9 mouse cellular contexts compared by ENCODE assay signal in the genomic region with DNA sequence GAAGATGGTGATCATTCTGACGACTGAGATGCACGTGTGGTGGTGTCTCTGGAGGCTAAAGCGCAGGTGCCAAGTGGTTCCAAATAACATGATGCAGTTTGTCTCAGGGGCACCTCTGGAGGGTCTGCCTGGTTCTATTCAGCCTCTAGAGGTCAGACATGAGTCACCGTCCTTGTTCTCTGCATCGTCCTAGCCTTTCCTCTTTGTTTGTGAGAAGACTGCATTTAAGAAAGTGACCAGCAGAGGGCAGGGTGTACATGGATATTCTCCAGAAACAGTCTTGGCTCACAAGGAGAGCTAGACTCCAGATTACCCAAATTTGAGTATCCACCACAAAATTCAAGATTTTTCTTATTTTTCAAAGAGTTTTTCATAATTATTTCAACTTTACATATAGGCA. TPM values are rescaled to one million over a fixed set of nuclear protein-coding genes. Genes with fewer than 3 reads are reported as not detected.
DNase-seq lines count a peak whose midpoint lies in the region; ATAC-seq lines count a peak whose summit lies in the region.
"Had no signal": no experiment of that assay in that cellular context is flagged by ENCODE, and none has a peak within 500 bp of the region (broad histone marks: within the 10 kb centered on the region; RNA-seq: fewer than 3 reads in every experiment).

No protein-coding gene starts in this region.

- H3K9ac ChIP-seq in heart, embryonic 11.5 days (ENCODE audit: low read depth, low read length): no peak overlapping the region

- no peaks in the 10 kb centered on the region for H3K27me3 ChIP-seq in heart, embryonic 11.5 days (ENCODE audit: control insufficient read depth, insufficient read depth, low read length)

- H3K9me3 ChIP-seq in heart, embryonic 11.5 days (replicated peaks; ENCODE audit: control insufficient read depth, low read length): no peaks in the 10 kb centered on the region

- no peak overlapping the region for H3K4me2 ChIP-seq in heart, embryonic 11.5 days

- no peak overlapping the region for H3K4me3 ChIP-seq in heart, embryonic 11.5 days (ENCODE audit: low read depth, low read length)

- no peak overlapping the region for H3K27ac ChIP-seq in heart, embryonic 11.5 days (ENCODE audit: low read depth, low read length)

- ATAC-seq in heart, embryonic 11.5 days (replicated peaks; ENCODE audit: insufficient number of reproducible peaks, low FRiP score, low TSS enrichment): no peak
- ATAC-seq in activated CD4-positive, CD25-positive, alpha-beta regulatory T cell, adult 4 months: no peak

- H3K4me1 ChIP-seq in heart, embryonic 11.5 days (ENCODE audit: control insufficient read depth, insufficient read depth, low read length): no peaks in the 10 kb centered on the region

- no peaks in the 10 kb centered on the region for H3K36me3 ChIP-seq in heart, embryonic 11.5 days (ENCODE audit: control insufficient read depth, insufficient read depth, low read length)

- WGBS in heart, embryonic 11.5 days (ENCODE audit: insufficient replicate concordance): 50% methylated on average over 5 of the region's 5 CpGs

- peak; percentile 27 for DNase-seq in heart, postnatal 4 days
- DNase-seq in 3T3-L1 (ENCODE audit: low read depth, low spot score) (peak; percentile 87), NIH3T3 (ENCODE audit: low read depth) (peak; percentile 70)
- DNase-seq in embryo, embryonic 10.5 days (ENCODE audit: low spot score): peak; percentile 9
- peak; percentile 8 to 63 for DNase-seq in layer of hippocampus, postnatal 25 days (ENCODE audit: extremely low spot score in 1 of 2, low spot score in 1 of 2)
- peak; percentile 3 for DNase-seq in testis, postnatal 14 days (ENCODE audit: low spot score)

RNA-seq across cellular contexts. Expression of a gene that starts 15.3 kb away (rescaled TPM):
- total RNA-seq in heart, postnatal 4 days (2021): not detected
- polyA plus RNA-seq in heart, embryonic 11.5 days (2014; fragmentation: Nextera tagmentation; extraction: Ambion mirVana): not detected in 2 replicates
- total RNA-seq in layer of hippocampus, postnatal 25 days (2021): not detected
- polyA plus RNA-seq in activated CD4-positive, CD25-positive, alpha-beta regulatory T cell, adult 4 months (2017; shearing (Covaris generic)): not detected
- total RNA-seq: left cerebral cortex, postnatal 10 days had no signal

RNA-seq across cellular contexts. Expression of a gene that starts 42.3 kb away (rescaled TPM):
- total RNA-seq in heart, postnatal 4 days (2021): not detected
- polyA plus RNA-seq in heart, embryonic 11.5 days (2014; fragmentation: Nextera tagmentation; extraction: Ambion mirVana): not detected in 2 replicates
- not detected for total RNA-seq in layer of hippocampus, postnatal 25 days (2021)
- polyA plus RNA-seq in activated CD4-positive, CD25-positive, alpha-beta regulatory T cell, adult 4 months (2017; shearing (Covaris generic)): not detected
- total RNA-seq: left cerebral cortex, postnatal 10 days had no signal

Comparison
In these comparisons a context has a peak if more than half of its experiments do, and no peak if none do; other contexts are left out.
1. DNase-seq: peak in every context shown above with its lines; median percentile 87 in 3T3-L1; 70 in NIH3T3; 36 in layer of hippocampus, postnatal 25 days; 27 in heart, postnatal 4 days; 9 in embryo, embryonic 10.5 days; 3 in testis, postnatal 14 days.